Mouse (Mus musculus): ENCODE results near the gene Tmem44.

GRCm38 (mm10) chr16:30527889-30528288, 22.8 kb downstream of the Tmem44 start:
- no peak for TF ChIP-seq CTCF (IDR thresholded peaks at IDR 0.05; ENCODE audit: control insufficient read depth, insufficient read depth, insufficient read length)
- TF ChIP-seq FOSL1 (IDR thresholded peaks at IDR 0.05; ENCODE audit: insufficient read depth, low read length, poor library complexity, severe bottlenecking): no peak
- TF ChIP-seq MYOG (IDR thresholded peaks at IDR 0.05; ENCODE audit: control insufficient read depth, extremely low read depth, insufficient read length): no peak
- no peak for TF ChIP-seq MAX (IDR thresholded peaks at IDR 0.05)
